Mouse (Mus musculus) lung, adult 2 months (tissue): Measurements from ENCODE around the gene Rer1.
A peak's percentile ranks its signal among the peaks of the same experiment; 100 is the strongest.

ENCODE experiments used
- CTCF ChIP-seq: fragments of 200-500 bp; IDR thresholded peaks from 2 replicates; pipeline ENCODE4 v1.5.1; 2011; ENCODE audit warnings: mild to moderate bottlenecking, low read length, control low read depth; ENCODE audit not compliant: insufficient read depth
- POLR2A ChIP-seq: fragments of 200-500 bp; IDR thresholded peaks from 2 replicates; pipeline ENCODE4 v1.6.1; 2011; ENCODE audit warnings: low read depth, mild to moderate bottlenecking, control low read depth, low read length, borderline replicate concordance; ENCODE audit errors: extremely low read depth

DNA sequence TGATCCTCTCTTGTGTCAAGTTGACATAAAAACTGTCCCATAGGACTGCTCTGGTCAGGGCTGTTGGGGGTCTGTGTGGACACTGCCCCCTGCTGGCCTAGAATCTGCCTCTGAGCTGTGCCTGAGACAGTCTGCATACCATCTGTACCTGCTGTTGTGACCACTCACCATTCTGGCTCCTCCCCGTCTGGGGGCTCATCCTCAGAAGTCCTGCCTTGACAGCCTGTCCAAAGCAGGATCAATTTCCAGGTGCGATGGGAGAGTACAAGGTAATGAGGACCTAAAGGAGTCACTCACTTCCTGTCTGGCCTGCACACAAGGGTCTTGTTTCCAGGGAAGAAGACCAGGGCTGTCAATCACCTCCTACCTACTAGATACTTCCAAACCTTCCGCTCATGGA lies 8.4 kb upstream of the Rer1 start:
- peak; percentile 61 for TF ChIP-seq CTCF
- TF ChIP-seq POLR2A = no peak
